Mouse (Mus musculus) subcutaneous adipose tissue, adult 2 months (tissue): ENCODE measurements around the gene Olfr410. TPM values are rescaled to one million over a fixed set of nuclear protein-coding genes. Genes with fewer than 3 reads are reported as not detected.

Source experiments
- polyA plus RNA-seq: library from polyadenylated mRNA; depleted of rRNA; stranded (reverse); fragments of >200 nt; gene quantifications from 2 replicates; pipeline ENCODE4 v1.2.3, GENCODE M21; 2012; ENCODE audit warnings: low replicate concordance; rRNA removed

The Olfr410 gene
- polyA plus RNA-seq = not detected in 2 replicates

DNA sequence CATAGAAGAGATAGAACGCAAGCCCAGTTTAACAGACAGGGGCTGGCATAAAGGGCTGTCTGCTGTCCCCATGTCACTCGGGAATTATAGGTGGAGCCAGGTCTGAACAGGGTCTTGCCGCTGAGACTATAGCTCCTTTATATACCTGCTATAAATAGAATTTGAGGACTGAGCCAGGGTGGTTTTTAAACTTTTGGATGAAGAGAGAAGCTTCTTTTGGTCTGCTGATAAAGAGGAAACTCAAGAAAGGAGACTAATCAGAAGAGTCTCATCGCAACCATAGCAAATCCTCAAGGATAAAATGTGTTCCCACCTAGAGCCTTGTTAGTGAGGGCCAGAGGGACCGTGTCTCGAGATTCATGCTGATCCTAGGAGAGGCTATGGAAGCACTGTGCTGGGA lies at the start of gene Olfr410:
Olfr410 (minus strand) TSS at position 101 of the 400 bp plus-strand sequence.

GRCm38 (mm10) chr11:74361769-74362168 lies 23.9 kb upstream of the Olfr410 start, which contains the start of gene Olfr412:
Gene Olfr412 (plus strand): TSS chr11:74362069.

GRCm38 (mm10) chr11:74352550-74352949 lies 14.7 kb upstream of the Olfr410 start, which contains the start of gene Olfr411:
Gene Olfr411 (minus strand): TSS chr11:74352650.

GRCm38 (mm10) chr11:74283436-74283835 lies 54.4 kb downstream of the Olfr410 start, which contains the start of gene Olfr59:
Gene Olfr59 (plus strand): TSS chr11:74283736.

Other genes with a start within 250 kb of the Olfr410 start
- gene Olfr401, start 224.3 kb downstream of the Olfr410 start, polyA plus RNA-seq = not detected in 2 replicates
- not detected in 2 replicates for gene Olfr402, start 184.5 kb downstream of the Olfr410 start, polyA plus RNA-seq
- gene Olfr403, start 151.8 kb downstream of the Olfr410 start, polyA plus RNA-seq = not detected in 2 replicates
- gene Olfr43, start 126.7 kb downstream of the Olfr410 start, polyA plus RNA-seq = not detected in 2 replicates
- not detected in 2 replicates for gene Olfr406, start 78.2 kb downstream of the Olfr410 start, polyA plus RNA-seq
- gene Olfr59, start 54.3 kb downstream of the Olfr410 start, polyA plus RNA-seq = not detected in 2 replicates
- not detected in 2 replicates for gene Olfr411, start 14.6 kb upstream of the Olfr410 start, polyA plus RNA-seq
- gene Olfr412, start 24.0 kb upstream of the Olfr410 start, polyA plus RNA-seq = not detected in 2 replicates